Mouse (Mus musculus) kidney, adult 2 months (tissue): ENCODE results near the gene Frem2. TPM values are rescaled to one million over a fixed set of nuclear protein-coding genes. Genes with fewer than 3 reads are reported as not detected.
A peak's percentile ranks its signal among the peaks of the same experiment; 100 is the strongest.

Source experiments
- DNase-seq: peaks from one replicate; pipeline ENCODE4 v3.0.0; 2021
- H3K27ac ChIP-seq: fragments of 200-500 bp; 2 replicates; pipeline ENCODE4 v1.5.1; 2012; ENCODE audit warnings: low read depth, low read length, control low read depth, inconsistent platforms; ENCODE audit not compliant: insufficient read depth
- H3K27me3 ChIP-seq: fragments of 200-500 bp; replicated peaks from 2 replicates; pipeline ENCODE4 v1.6.1; 2012; ENCODE audit warnings: mild to moderate bottlenecking, moderate library complexity, low read length, inconsistent platforms; ENCODE audit not compliant: control insufficient read depth, insufficient read depth
- H3K36me3 ChIP-seq: fragments of 200-500 bp; 2 replicates; pipeline ENCODE4 v1.6.1; 2012; ENCODE audit warnings: mild to moderate bottlenecking, moderate library complexity, low read length, inconsistent platforms; ENCODE audit not compliant: control insufficient read depth, insufficient read depth
- H3K4me1 ChIP-seq: fragments of 200-500 bp; 2 replicates; pipeline ENCODE4 v1.6.1; 2011; ENCODE audit warnings: low read length; ENCODE audit not compliant: control insufficient read depth, insufficient read depth
- H3K4me3 ChIP-seq: fragments of 200-500 bp; 2 replicates; pipeline ENCODE4 v1.5.1; 2011; ENCODE audit warnings: mild to moderate bottlenecking, low read depth, low read length, control low read depth; ENCODE audit not compliant: insufficient read depth
- CTCF ChIP-seq: fragments of 200-500 bp; conservative IDR thresholded peaks from 2 replicates; pipeline ENCODE4 v1.5.1; 2011; ENCODE audit warnings: low read depth, mild to moderate bottlenecking, control low read depth, low read length, moderate library complexity, mixed read lengths; ENCODE audit not compliant: insufficient read depth, insufficient read length
- POLR2A ChIP-seq: fragments of 200-500 bp; IDR thresholded peaks from one replicate; pipeline ENCODE4 v1.6.1; 2011; ENCODE audit warnings: low read depth, low read length, control low read depth
- WGBS: fragments of 180-500 bp; shearing (Covaris S2); methylation state at CpG from one replicate; pipeline ENCODE4 v1.1.7; 2018; 5-methylcytosine and 5-hydroxymethylcytosine counted together
- polyA plus RNA-seq: library from polyadenylated mRNA; depleted of rRNA; stranded (reverse); fragments of >200 nt; gene quantifications from 2 replicates; pipeline ENCODE4 v1.2.3, GENCODE M21; 2012

Gene Frem2
- polyA plus RNA-seq, 1 experiment: 4.3 TPM

GRCm38 (mm10) chr3:53514221-53515065 is 142.7 kb downstream of the Frem2 start:
- H3K4me1 ChIP-seq: no peaks in the 10 kb centered on the region
- DNase-seq: no peak
- TF ChIP-seq POLR2A: no peak
- no peak for TF ChIP-seq CTCF
- WGBS: 85% methylated on average over 4 of the region's 4 CpGs
- no peak overlapping the region for H3K27ac ChIP-seq
- no peak overlapping the region for H3K4me3 ChIP-seq
- H3K27me3 ChIP-seq: no peaks in the 10 kb centered on the region
- no peaks in the 10 kb centered on the region for H3K36me3 ChIP-seq

GRCm38 (mm10) chr3:53513096-53513495 is 144.1 kb downstream of the Frem2 start:
- no peak for DNase-seq
- TF ChIP-seq CTCF (no peak), POLR2A (no peak)
- no peaks in the 10 kb centered on the region for H3K27me3 ChIP-seq
- no peak overlapping the region for H3K4me3 ChIP-seq
- H3K36me3 ChIP-seq: no peaks in the 10 kb centered on the region
- 37% methylated on average over 5 of the region's 5 CpGs for WGBS
- H3K27ac ChIP-seq: no peak overlapping the region
- H3K4me1 ChIP-seq: no peaks in the 10 kb centered on the region

- H3K4me3 ChIP-seq: no peak overlapping the region
- no peaks in the 10 kb centered on the region for H3K36me3 ChIP-seq
- no peak for TF ChIP-seq POLR2A
- peak; percentile 40 for TF ChIP-seq CTCF
- no peak overlapping the region for H3K27ac ChIP-seq
- H3K4me1 ChIP-seq: peaks cover 10% of the 10 kb centered on the region
- peak; percentile 16 for DNase-seq
- WGBS: 35% methylated on average over 6 of the region's 6 CpGs
- no peaks in the 10 kb centered on the region for H3K27me3 ChIP-seq
These were observed 154.7 kb downstream of the Frem2 start for GRCm38 (mm10) chr3:53502428-53502827.

GRCm38 (mm10) chr3:53498351-53498905 is 158.7 kb downstream of the Frem2 start:
- Histone ChIP-seq H3K27ac (peak overlapping the region; percentile 10; the same call in 1 of the 2 replicates), H3K27me3 (no peaks in the 10 kb centered on the region), H3K4me1 (peaks cover 10% of the 10 kb centered on the region), H3K4me3 (no peak overlapping the region), H3K36me3 (no peaks in the 10 kb centered on the region)
- DNase-seq: peak; percentile 77
- no peak for TF ChIP-seq POLR2A
- TF ChIP-seq CTCF: no peak
- WGBS: 33% methylated on average over 6 of the region's 6 CpGs

- no peaks in the 10 kb centered on the region for H3K4me1 ChIP-seq
- H3K4me3 ChIP-seq: no peak within 1 kb of the TSS
- no peaks in the 10 kb centered on the region for H3K36me3 ChIP-seq
- DNase-seq: no peak
- H3K27me3 ChIP-seq: no peaks in the 10 kb centered on the region
- TF ChIP-seq CTCF: no peak
- no peak for TF ChIP-seq POLR2A
- WGBS: 75% methylated on average over 6 of the region's 6 CpGs
- H3K27ac ChIP-seq: no peak within 1 kb of the TSS
These were observed 168.8 kb downstream of the Frem2 start, which contains the start of gene Stoml3 for GRCm38 (mm10) chr3:53488353-53488752. Gene Stoml3, plus strand, starts transcription at chr3:53488653.

- Histone ChIP-seq H3K4me3 (no peak overlapping the region), H3K27me3 (no peaks in the 10 kb centered on the region), H3K36me3 (no peaks in the 10 kb centered on the region), H3K27ac (no peak overlapping the region), H3K4me1 (no peaks in the 10 kb centered on the region)
- WGBS: 63% methylated on average over 9 of the region's 9 CpGs
- no peak for DNase-seq
- no peak for TF ChIP-seq POLR2A
These were observed 170.1 kb downstream of the Frem2 start for GRCm38 (mm10) chr3:53486996-53487576.

GRCm38 (mm10) chr3:53486561-53486960 is 170.6 kb downstream of the Frem2 start:
- H3K4me3 ChIP-seq: no peak overlapping the region
- H3K27me3 ChIP-seq: no peaks in the 10 kb centered on the region
- no peak overlapping the region for H3K27ac ChIP-seq
- no peaks in the 10 kb centered on the region for H3K4me1 ChIP-seq
- no peaks in the 10 kb centered on the region for H3K36me3 ChIP-seq
- TF ChIP-seq POLR2A: no peak
- no peak for TF ChIP-seq CTCF
- DNase-seq: no peak
- 63% methylated on average over 10 of the region's 10 CpGs for WGBS
